12 mouse cellular contexts compared by ENCODE assay signal in the genomic region with DNA sequence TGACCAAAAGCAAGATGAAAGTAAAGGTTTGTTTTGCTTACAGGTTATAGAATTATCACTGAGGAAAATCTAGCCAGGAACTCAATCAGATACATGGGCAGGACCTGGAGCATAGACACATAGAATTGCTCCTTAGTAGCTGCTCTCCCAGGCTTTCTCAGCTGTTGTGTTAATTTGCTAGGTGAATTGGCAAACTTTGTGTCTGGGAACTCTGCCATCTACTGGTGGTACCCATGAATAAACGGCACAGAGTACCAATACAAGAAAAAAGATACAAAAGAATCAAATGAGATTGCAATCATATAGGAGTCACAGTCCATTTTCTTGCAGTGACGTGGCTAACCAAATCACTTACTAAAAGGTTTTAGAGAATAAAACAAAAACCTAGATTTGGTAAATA.
A peak's percentile ranks its signal among the peaks of the same experiment; 100 is the strongest.
DNase-seq lines count a peak whose midpoint lies in the region; ATAC-seq and TF ChIP-seq lines count a peak whose summit lies in the region.
"Had no signal": no experiment of that assay in that cellular context is flagged by ENCODE, and none has a peak within 500 bp of the region (broad histone marks: within the 10 kb centered on the region; RNA-seq: fewer than 3 reads in every experiment).

No protein-coding gene starts in this region.

- no peaks in the 10 kb centered on the region for H3K36me3 ChIP-seq in intestine, postnatal 0 days (ENCODE audit: control insufficient read depth, insufficient read depth)
- no peaks in the 10 kb centered on the region for H3K36me3 ChIP-seq in intestine, embryonic 15.5 days
- H3K36me3 ChIP-seq in G1E (replicated peaks): no peaks in the 10 kb centered on the region
- H3K36me3 ChIP-seq: hindbrain, embryonic 15.5 days; limb, embryonic 12.5 days had no signal

- no peak overlapping the region for H3K4me2 ChIP-seq in intestine, postnatal 0 days (replicated peaks; ENCODE audit: low read depth)
- H3K4me2 ChIP-seq in intestine, embryonic 15.5 days (replicated peaks): no peak overlapping the region
- H3K4me2 ChIP-seq: hindbrain, embryonic 15.5 days; limb, embryonic 12.5 days had no signal

- H3K9me3 ChIP-seq in intestine, postnatal 0 days (ENCODE audit: control insufficient read depth): no peaks in the 10 kb centered on the region
- no peaks in the 10 kb centered on the region for H3K9me3 ChIP-seq in intestine, embryonic 15.5 days
- no peaks in the 10 kb centered on the region for H3K9me3 ChIP-seq in G1E (replicated peaks)
- H3K9me3 ChIP-seq: hindbrain, embryonic 15.5 days; limb, embryonic 12.5 days had no signal

- 59% methylated on average over 2 of the region's 2 CpGs for WGBS in intestine, postnatal 0 days
- 65% methylated on average over 2 of the region's 2 CpGs for WGBS in intestine, embryonic 15.5 days

- H3K4me3 ChIP-seq in intestine, postnatal 0 days (ENCODE audit: low read depth, low read length): no peak overlapping the region
- no peak overlapping the region for H3K4me3 ChIP-seq in intestine, embryonic 15.5 days (replicated peaks)
- H3K4me3 ChIP-seq in G1E (ENCODE audit: low read depth, low read length): no peak overlapping the region
- H3K4me3 ChIP-seq: erythroblast, embryonic 14.5 days; hindbrain, embryonic 15.5 days; limb, embryonic 12.5 days had no signal

- ATAC-seq in intestine, postnatal 0 days: no peak
- no peak for ATAC-seq in intestine, embryonic 15.5 days
- ATAC-seq in G1E (ENCODE audit: extremely low read depth, insufficient number of reproducible peaks, low FRiP score, poor library complexity, severe bottlenecking): peak; percentile 22; the same call in 1 of the 2 replicates
- ATAC-seq: midbrain, embryonic 16.5 days had no signal

- H3K27me3 ChIP-seq in intestine, postnatal 0 days (replicated peaks; ENCODE audit: control insufficient read depth, insufficient read depth, low read length): no peaks in the 10 kb centered on the region
- no peaks in the 10 kb centered on the region for H3K27me3 ChIP-seq in intestine, embryonic 15.5 days (replicated peaks)
- no peaks in the 10 kb centered on the region for H3K27me3 ChIP-seq in G1E (ENCODE audit: insufficient read depth, low read length)
- H3K27me3 ChIP-seq: hindbrain, embryonic 15.5 days; limb, embryonic 12.5 days had no signal

- intact Hi-C loops in left cerebral cortex, postnatal 10 days (cut with DNase I): no loop called here

- no peak overlapping the region for H3K9ac ChIP-seq in intestine, postnatal 0 days (ENCODE audit: low read depth, low read length)
- H3K9ac ChIP-seq in intestine, embryonic 15.5 days: no peak overlapping the region
- H3K9ac ChIP-seq: hindbrain, embryonic 15.5 days; limb, embryonic 12.5 days had no signal

- H3K4me1 ChIP-seq in intestine, postnatal 0 days (replicated peaks; ENCODE audit: control insufficient read depth, insufficient read depth, low read length): no peaks in the 10 kb centered on the region
- no peaks in the 10 kb centered on the region for H3K4me1 ChIP-seq in intestine, embryonic 15.5 days (replicated peaks)
- no peaks in the 10 kb centered on the region for H3K4me1 ChIP-seq in G1E (ENCODE audit: insufficient read depth, low read depth, low read length)
- H3K4me1 ChIP-seq: hindbrain, embryonic 15.5 days; limb, embryonic 12.5 days had no signal

- DNase-seq in A20 (ENCODE audit: low read depth, low spot score) (peak; percentile 6), G1E (ENCODE audit: low spot score) (no peak)
- peak; percentile 11 for DNase-seq in fibroblast of lung, adult 2 months (ENCODE audit: low read depth)
- no peak for DNase-seq in left cerebral cortex, postnatal 10 days (ENCODE audit: extremely low spot score in 1 of 2, low spot score in 2 of 2)
- DNase-seq in left cerebral cortex, adult 18-20 months (ENCODE audit: low spot score in 2 of 2): no peak
- DNase-seq: right cerebral cortex, postnatal 4 days had no signal

- peak; percentile 57 for TF ChIP-seq CTCF in intestine, postnatal 0 days (IDR thresholded peaks at IDR 0.05; ENCODE audit: low read depth)
- 0 out of 2 replicates have a peak, but pooled peaks have one; percentile 15 for TF ChIP-seq CTCF in G1E (IDR thresholded peaks at IDR 0.05; ENCODE audit: low read depth, low read length)

- H3K27ac ChIP-seq in intestine, postnatal 0 days (ENCODE audit: low read depth, low read length): no peak overlapping the region
- no peak overlapping the region for H3K27ac ChIP-seq in intestine, embryonic 15.5 days
- H3K27ac ChIP-seq: hindbrain, embryonic 15.5 days; limb, embryonic 12.5 days had no signal

Comparison
In these comparisons a context has a peak if more than half of its experiments do, and no peak if none do; other contexts are left out.
1. DNase-seq: peak in A20 (single experiment) and fibroblast of lung, adult 2 months (single experiment); none in G1E (single experiment), left cerebral cortex, postnatal 10 days (0 of 2) and left cerebral cortex, adult 18-20 months (0 of 2).